Mouse (Mus musculus): ENCODE data around the gene Sst. TPM values are rescaled to one million over a fixed set of nuclear protein-coding genes. Genes with fewer than 3 reads are reported as not detected.

Gene Sst
- not detected in 2 replicates for polyA plus RNA-seq (2015; fragmentation: Nextera tagmentation; extraction: Ambion mirVana)

DNA sequence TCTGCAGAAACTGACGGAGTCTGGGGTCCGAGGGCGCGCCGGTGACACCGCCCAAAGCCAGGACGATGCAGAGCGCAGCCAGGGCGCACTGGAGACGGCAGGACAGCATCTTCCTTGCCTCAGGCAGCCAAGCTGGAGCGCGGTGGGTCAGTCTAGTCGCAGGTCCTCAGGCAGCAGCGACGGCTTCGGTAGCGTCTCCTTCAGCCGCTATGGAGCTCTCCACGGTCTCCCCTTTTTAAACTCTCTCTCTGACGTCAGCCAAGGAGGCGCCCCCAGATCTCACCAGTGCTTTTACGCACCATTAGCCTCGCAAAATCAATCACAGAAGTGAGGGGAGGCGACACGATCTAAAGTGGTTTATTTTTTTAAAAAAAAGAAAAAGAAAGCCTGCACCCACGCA is at the start of gene Sst:
Gene Sst, minus strand, starts transcription at position 323 of the 400 bp plus-strand sequence.
- H3K4me1 ChIP-seq (replicated peaks; ENCODE audit: insufficient read depth, low read length), result no peaks in the 10 kb centered on the region
- ATAC-seq (replicated peaks; ENCODE audit: low FRiP score, low read depth) (no peak), DNase-seq (ENCODE audit: low spot score) (no peak)
- no peak within 1 kb of the TSS for H3K27ac ChIP-seq
- no peaks in the 10 kb centered on the region for H3K9me3 ChIP-seq (replicated peaks; ENCODE audit: low read length)
- no peak within 1 kb of the TSS for H3K4me2 ChIP-seq (ENCODE audit: low read length)
- peaks cover 11% of the 10 kb centered on the region for H3K27me3 ChIP-seq (ENCODE audit: insufficient read depth, low read length)
- H3K9ac ChIP-seq (ENCODE audit: low read depth, low read length), result no peak within 1 kb of the TSS
- H3K4me3 ChIP-seq (replicated peaks; ENCODE audit: low read depth, low read length), result no peak within 1 kb of the TSS
- no peak for TF ChIP-seq CTCF (IDR thresholded peaks at IDR 0.05; ENCODE audit: low read depth)
- 4% methylated on average over 26 of the region's 26 CpGs for WGBS
- no peaks in the 10 kb centered on the region for H3K36me3 ChIP-seq (ENCODE audit: insufficient read depth, low read length)

DNA sequence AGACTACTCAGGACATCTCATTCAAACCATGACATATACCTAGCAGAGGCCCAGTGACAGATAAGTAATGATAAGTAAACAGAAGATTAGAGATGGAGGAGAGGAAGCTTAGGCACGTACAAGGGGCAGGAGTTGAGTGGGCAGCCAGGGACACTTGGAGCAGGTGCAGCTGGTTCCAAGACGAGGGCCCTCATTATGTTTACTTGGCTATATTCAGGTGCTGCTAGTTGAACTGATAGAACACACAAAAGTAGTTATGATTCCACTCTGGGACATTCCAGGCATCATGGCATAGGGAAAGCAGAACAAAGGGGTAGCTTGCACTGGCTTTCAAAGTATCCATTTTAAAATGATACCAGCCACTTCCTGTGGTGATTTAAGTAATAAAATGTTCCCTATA is 43.6 kb upstream of the Sst start:
- no peaks in the 10 kb centered on the region for H3K36me3 ChIP-seq (ENCODE audit: insufficient read depth, low read length)
- no peaks in the 10 kb centered on the region for H3K4me1 ChIP-seq (replicated peaks; ENCODE audit: insufficient read depth, low read length)
- WGBS, result 71% methylated on average over 2 of the region's 2 CpGs
- DNase-seq (ENCODE audit: low spot score) (no peak), ATAC-seq (replicated peaks; ENCODE audit: low FRiP score, low read depth) (no peak)
- no peak overlapping the region for H3K4me3 ChIP-seq (replicated peaks; ENCODE audit: low read depth, low read length)
- no peaks in the 10 kb centered on the region for H3K9me3 ChIP-seq (replicated peaks; ENCODE audit: low read length)
- H3K27ac ChIP-seq, result no peak overlapping the region
- TF ChIP-seq CTCF (IDR thresholded peaks at IDR 0.05; ENCODE audit: low read depth), result no peak
- H3K4me2 ChIP-seq (ENCODE audit: low read length), result no peak overlapping the region
- H3K9ac ChIP-seq (ENCODE audit: low read depth, low read length), result no peak overlapping the region
- no peaks in the 10 kb centered on the region for H3K27me3 ChIP-seq (ENCODE audit: insufficient read depth, low read length)

DNA sequence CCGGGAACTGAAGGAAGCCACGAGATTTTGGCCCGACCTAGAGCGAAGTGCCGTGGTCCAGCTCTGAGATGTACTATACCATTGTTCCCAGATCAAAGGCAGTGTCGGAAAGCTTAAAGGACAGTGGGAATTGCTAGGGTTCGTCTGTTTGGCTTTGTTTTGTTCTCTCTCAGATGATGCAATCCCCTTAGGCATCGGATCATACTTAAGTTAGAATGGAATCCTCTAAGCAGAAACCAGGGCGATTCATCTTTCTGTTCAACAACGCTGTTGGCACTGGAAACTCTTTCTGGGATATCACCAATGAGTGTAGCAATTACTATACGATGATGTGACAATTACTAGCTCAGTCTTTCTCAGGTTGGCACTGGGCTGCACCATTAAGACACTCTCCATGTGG is 41.5 kb upstream of the Sst start, which contains the start of gene Rtp2:
Gene Rtp2, minus strand, starts transcription at position 101 of the 400 bp plus-strand sequence.
- no peak for ATAC-seq (replicated peaks; ENCODE audit: low FRiP score, low read depth)
- WGBS, result 81% methylated on average over 11 of the region's 11 CpGs
- TF ChIP-seq CTCF (IDR thresholded peaks at IDR 0.05; ENCODE audit: low read depth), result no peak
- no peaks in the 10 kb centered on the region for H3K36me3 ChIP-seq (ENCODE audit: insufficient read depth, low read length)
- DNase-seq (ENCODE audit: low spot score), result no peak
- no peak within 1 kb of the TSS for H3K4me2 ChIP-seq (ENCODE audit: low read length)
- no peak within 1 kb of the TSS for H3K4me3 ChIP-seq (replicated peaks; ENCODE audit: low read depth, low read length)
- H3K4me1 ChIP-seq (replicated peaks; ENCODE audit: insufficient read depth, low read length), result no peaks in the 10 kb centered on the region
- no peak within 1 kb of the TSS for H3K27ac ChIP-seq
- H3K9ac ChIP-seq (ENCODE audit: low read depth, low read length), result no peak within 1 kb of the TSS
- no peaks in the 10 kb centered on the region for H3K9me3 ChIP-seq (replicated peaks; ENCODE audit: low read length)
- H3K27me3 ChIP-seq (ENCODE audit: insufficient read depth, low read length), result no peaks in the 10 kb centered on the region

DNA sequence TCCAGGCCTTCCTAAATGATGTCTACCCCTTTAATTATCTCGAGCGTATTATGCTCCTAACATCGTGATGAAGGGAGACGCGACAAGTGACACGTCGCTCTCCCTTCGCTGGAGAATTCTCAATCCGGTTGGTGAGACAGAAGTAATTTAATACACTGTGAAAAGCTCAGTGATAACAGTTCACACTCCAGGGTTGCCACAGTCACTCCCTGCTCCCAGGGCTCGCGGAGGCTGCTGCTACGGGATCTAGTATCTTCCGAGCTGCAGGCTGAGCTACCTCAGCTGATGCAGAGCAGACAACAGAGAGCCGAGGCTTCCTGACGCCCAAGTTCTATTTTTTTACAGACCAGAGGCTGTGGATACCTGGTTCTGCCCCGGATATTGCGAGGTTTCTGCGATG is 40.5 kb upstream of the Sst start:
- Histone ChIP-seq H3K4me2 (ENCODE audit: low read length) (no peak overlapping the region), H3K9me3 (replicated peaks; ENCODE audit: low read length) (no peaks in the 10 kb centered on the region), H3K27me3 (ENCODE audit: insufficient read depth, low read length) (no peaks in the 10 kb centered on the region), H3K4me1 (replicated peaks; ENCODE audit: insufficient read depth, low read length) (no peaks in the 10 kb centered on the region), H3K4me3 (replicated peaks; ENCODE audit: low read depth, low read length) (no peak overlapping the region), H3K9ac (ENCODE audit: low read depth, low read length) (no peak overlapping the region), H3K27ac (no peak overlapping the region), H3K36me3 (ENCODE audit: insufficient read depth, low read length) (no peaks in the 10 kb centered on the region)
- 49% methylated on average over 18 of the region's 18 CpGs for WGBS
- no peak for ATAC-seq (replicated peaks; ENCODE audit: low FRiP score, low read depth)
- no peak for DNase-seq (ENCODE audit: low spot score)
- TF ChIP-seq CTCF (IDR thresholded peaks at IDR 0.05; ENCODE audit: low read depth), result no peak

DNA sequence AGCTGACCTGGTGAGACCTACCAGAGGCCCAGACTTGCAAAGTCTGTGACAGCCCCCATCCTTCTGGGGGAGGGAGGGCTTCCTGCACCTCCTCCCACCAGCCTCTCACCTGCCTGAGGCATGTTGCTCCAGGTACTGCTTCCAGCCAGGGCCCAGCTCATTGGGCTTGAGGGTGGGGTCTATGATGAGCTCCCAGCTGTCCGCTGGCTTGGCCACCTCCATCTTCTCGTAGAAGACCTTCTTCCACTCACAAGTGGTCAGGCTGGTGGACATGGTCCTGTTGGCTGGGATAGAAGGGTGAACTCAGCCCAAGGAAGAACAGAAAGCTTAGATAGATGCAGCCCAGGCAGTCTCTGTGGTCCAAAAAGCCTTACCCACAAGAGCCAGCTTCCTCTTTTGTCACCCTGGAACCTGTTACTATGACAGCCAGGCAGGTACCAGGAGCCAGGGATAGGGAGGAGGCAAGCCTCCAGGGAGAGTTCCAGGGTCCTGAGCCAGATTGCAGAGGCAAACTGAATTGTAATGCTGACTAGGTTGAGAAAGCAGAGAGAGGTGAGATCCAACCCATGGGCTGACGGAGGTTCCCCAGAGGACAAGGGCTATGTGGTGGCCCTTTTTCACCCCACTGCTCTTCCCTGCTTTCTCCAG is 39.8 kb upstream of the Sst start:
- H3K4me2 ChIP-seq (ENCODE audit: low read length), result no peak overlapping the region
- 86% methylated on average over 3 of the region's 3 CpGs for WGBS
- no peak overlapping the region for H3K9ac ChIP-seq (ENCODE audit: low read depth, low read length)
- H3K36me3 ChIP-seq (ENCODE audit: insufficient read depth, low read length), result no peaks in the 10 kb centered on the region
- no peak for TF ChIP-seq CTCF (IDR thresholded peaks at IDR 0.05; ENCODE audit: low read depth)
- H3K4me3 ChIP-seq (replicated peaks; ENCODE audit: low read depth, low read length), result no peak overlapping the region
- no peak overlapping the region for H3K27ac ChIP-seq
- no peak for ATAC-seq (replicated peaks; ENCODE audit: low FRiP score, low read depth)
- no peak for DNase-seq (ENCODE audit: low spot score)
- no peaks in the 10 kb centered on the region for H3K27me3 ChIP-seq (ENCODE audit: insufficient read depth, low read length)
- H3K9me3 ChIP-seq (replicated peaks; ENCODE audit: low read length), result no peaks in the 10 kb centered on the region
- H3K4me1 ChIP-seq (replicated peaks; ENCODE audit: insufficient read depth, low read length), result no peaks in the 10 kb centered on the region

DNA sequence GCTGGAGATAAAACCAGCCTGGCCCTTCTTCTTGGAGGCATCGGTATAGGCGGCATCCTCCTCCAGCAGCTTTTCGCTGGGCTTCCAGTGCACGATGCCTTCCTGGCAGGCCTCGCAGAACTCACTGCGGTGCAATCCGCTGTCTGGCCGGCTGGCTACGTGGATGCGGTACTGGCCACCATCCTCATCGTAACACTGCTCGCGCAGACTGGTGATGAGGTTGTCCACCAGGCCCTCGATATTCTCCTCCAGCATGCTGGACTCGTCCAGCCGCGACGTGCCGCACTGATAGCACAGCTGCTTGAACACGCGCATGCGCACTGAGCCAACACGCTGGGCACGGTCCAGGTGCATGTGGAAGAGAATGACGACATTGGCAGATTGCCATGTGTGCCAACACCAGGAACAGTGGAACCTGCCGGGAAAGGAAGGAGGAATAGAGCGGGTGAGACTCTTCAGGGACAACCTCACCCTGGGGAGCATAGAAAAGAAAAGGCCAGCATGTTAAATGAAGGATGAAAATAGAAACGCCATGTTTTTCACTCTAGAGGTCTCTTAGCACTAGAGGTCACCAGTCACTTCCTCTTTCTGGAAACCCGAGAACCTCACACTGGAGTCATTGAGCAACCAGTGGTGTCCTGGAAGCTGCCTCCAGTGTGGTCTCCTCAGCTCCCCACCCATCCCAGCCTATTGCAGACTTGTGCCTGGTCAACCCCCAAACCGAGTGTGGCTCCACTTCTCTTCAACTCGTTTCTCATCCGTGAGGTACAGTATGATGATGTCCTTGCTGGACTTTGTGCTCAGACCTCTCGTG is 36.8 kb upstream of the Sst start:
- ATAC-seq (replicated peaks; ENCODE audit: low FRiP score, low read depth), result no peak
- H3K4me2 ChIP-seq (ENCODE audit: low read length), result no peak overlapping the region
- no peaks in the 10 kb centered on the region for H3K9me3 ChIP-seq (replicated peaks; ENCODE audit: low read length)
- no peaks in the 10 kb centered on the region for H3K36me3 ChIP-seq (ENCODE audit: insufficient read depth, low read length)
- no peak for DNase-seq (ENCODE audit: low spot score)
- no peak for TF ChIP-seq CTCF (IDR thresholded peaks at IDR 0.05; ENCODE audit: low read depth)
- no peak overlapping the region for H3K9ac ChIP-seq (ENCODE audit: low read depth, low read length)
- no peaks in the 10 kb centered on the region for H3K27me3 ChIP-seq (ENCODE audit: insufficient read depth, low read length)
- 88% methylated on average over 33 of the region's 33 CpGs for WGBS
- H3K4me3 ChIP-seq (replicated peaks; ENCODE audit: low read depth, low read length), result no peak overlapping the region
- H3K4me1 ChIP-seq (replicated peaks; ENCODE audit: insufficient read depth, low read length), result no peaks in the 10 kb centered on the region
- no peak overlapping the region for H3K27ac ChIP-seq

Data from kidney, postnatal 0 days (tissue).